Mouse (Mus musculus): ENCODE results near the gene Fam120a. TPM values are rescaled to one million over a fixed set of nuclear protein-coding genes. Genes with fewer than 3 reads are reported as not detected.
A peak's percentile ranks its signal among the peaks of the same experiment; 100 is the strongest.

The Fam120a gene
- polyA plus RNA-seq, 1 experiment = 76.9 TPM

DNA sequence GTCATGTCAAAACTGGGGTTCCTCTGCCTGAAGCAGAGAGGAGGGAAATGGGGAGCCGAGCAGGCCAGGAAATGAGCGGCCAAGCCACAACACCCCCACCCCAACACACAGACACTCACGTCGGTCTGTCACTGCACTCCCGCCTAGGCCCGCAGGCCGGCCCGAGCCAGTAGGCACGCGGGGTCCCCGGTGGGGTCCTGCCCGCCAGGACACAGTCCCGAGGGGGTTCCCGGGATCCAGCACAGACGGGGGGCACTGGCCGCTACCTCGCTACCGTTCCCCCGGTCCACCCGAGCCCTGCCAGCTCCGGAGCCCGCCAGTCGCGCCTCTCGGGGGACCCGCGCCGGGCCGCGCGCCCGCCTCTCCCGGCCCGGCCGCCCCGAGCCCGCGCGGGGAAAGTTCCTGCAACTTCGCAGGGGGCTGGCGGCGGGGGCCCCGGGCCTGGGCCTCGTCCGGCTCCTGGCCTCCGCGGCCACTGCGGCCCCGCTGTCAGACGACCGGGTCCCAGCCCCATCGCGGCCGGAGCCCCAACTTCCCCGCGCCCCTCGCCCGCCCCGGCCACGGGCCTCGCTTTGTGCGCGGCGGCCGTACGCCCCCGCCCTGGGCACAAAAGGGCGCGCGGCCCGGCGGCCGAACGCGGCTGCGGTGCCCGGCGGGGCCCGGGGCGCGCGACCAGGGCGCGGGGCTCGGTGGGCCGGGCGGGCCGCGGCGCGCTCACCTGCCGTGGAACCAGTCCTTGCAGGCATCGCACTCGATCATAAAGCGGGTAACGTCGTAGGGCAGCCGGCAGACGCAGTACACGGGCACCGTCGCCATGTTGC, 97.7 kb downstream of the Fam120a start:
- Histone ChIP-seq H3K4me2 (ENCODE audit: low read depth) (peak overlapping the region; percentile 85), H3K27me3 (ENCODE audit: control insufficient read depth, insufficient read depth, insufficient read length) (no peaks in the 10 kb centered on the region), H3K4me3 (peak overlapping the region; percentile 42), H3ac (ENCODE audit: control insufficient read depth, insufficient read length) (peak overlapping the region; percentile 98), H3K36me3 (ENCODE audit: control insufficient read depth, insufficient read depth) (no peaks in the 10 kb centered on the region), H3K79me2 (ENCODE audit: control insufficient read depth, insufficient read depth) (peaks cover 60% of the 10 kb centered on the region)
- TF ChIP-seq POLR2A (IDR thresholded peaks at IDR 0.05; ENCODE audit: insufficient read length, low read depth) (peak; percentile 66), TCF12 (IDR thresholded peaks at IDR 0.05; ENCODE audit: insufficient read depth, poor library complexity, severe bottlenecking) (no peak)

DNA sequence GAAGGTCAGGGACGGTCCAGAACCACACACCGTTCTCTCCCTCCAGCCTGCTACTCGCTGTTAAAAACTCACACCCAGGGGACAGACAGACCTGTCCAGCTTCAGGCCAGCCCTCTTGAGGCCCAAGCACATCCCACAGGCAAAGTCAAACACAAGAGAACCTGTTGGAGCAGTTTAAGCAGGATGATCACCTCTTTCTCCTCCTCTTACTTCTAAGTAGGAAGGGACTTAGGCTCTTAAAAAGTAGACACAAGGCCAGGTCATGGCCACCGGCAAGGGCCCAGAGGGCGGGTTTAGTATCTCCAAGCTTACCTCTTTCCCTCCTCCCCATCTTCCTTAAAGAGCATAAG, 98.2 kb downstream of the Fam120a start:
- H3K4me2 ChIP-seq (ENCODE audit: low read depth) = peak overlapping the region; percentile 85
- TF ChIP-seq REST (IDR thresholded peaks at IDR 0.05; ENCODE audit: insufficient read depth, insufficient read length) = no peak
- H3ac ChIP-seq (ENCODE audit: control insufficient read depth, insufficient read length) = peak overlapping the region; percentile 98
- H3K36me3 ChIP-seq (ENCODE audit: control insufficient read depth, insufficient read depth) = no peaks in the 10 kb centered on the region
- H3K27me3 ChIP-seq (ENCODE audit: control insufficient read depth, insufficient read depth, insufficient read length) = no peaks in the 10 kb centered on the region
- peaks cover 66% of the 10 kb centered on the region for H3K79me2 ChIP-seq (ENCODE audit: control insufficient read depth, insufficient read depth)
- H3K4me3 ChIP-seq = peak overlapping the region; percentile 42

DNA sequence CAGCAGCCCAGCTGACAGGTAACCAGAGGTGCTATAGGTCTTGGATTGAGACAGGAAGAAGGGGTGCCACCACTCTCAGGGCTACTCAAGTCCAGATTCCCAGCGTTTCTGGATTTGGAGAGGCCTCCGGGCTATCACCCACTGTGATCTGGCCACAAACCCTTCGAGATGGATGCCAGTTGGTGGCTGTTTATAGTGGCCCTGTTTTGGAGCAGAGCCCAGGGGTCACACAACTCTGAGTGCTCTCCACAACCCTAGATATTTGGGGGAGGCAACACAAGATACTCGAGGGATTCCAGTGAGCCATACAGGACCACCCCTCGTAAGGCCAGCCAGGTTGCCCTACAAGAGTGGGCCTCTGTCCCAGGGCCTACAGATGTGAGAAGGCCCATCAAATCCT, 98.7 kb downstream of the Fam120a start:
- no peak overlapping the region for H3ac ChIP-seq (ENCODE audit: control insufficient read depth, insufficient read length)
- peaks cover 71% of the 10 kb centered on the region for H3K79me2 ChIP-seq (ENCODE audit: control insufficient read depth, insufficient read depth)
- H3K4me2 ChIP-seq (ENCODE audit: low read depth) = peak overlapping the region; percentile 85
- no peaks in the 10 kb centered on the region for H3K36me3 ChIP-seq (ENCODE audit: control insufficient read depth, insufficient read depth)
- peak overlapping the region; percentile 42 for H3K4me3 ChIP-seq
- TF ChIP-seq SRF (IDR thresholded peaks at IDR 0.05; ENCODE audit: control insufficient read depth, insufficient read length, low read depth) = no peak
- no peak for TF ChIP-seq CEBPB (IDR thresholded peaks at IDR 0.05; ENCODE audit: insufficient read depth, poor library complexity, severe bottlenecking)
- TF ChIP-seq REST (IDR thresholded peaks at IDR 0.05; ENCODE audit: insufficient read depth, insufficient read length) = no peak
- TF ChIP-seq POLR2AphosphoS2 (IDR thresholded peaks at IDR 0.05; ENCODE audit: insufficient read length, low read depth) = no peak
- no peak for TF ChIP-seq MYOG (IDR thresholded peaks at IDR 0.05; ENCODE audit: control insufficient read depth in 1 of 3, insufficient read depth in 1 of 3, insufficient read length in 2 of 3, low read depth in 2 of 3)
- TF ChIP-seq E2F4 (IDR thresholded peaks at IDR 0.05; ENCODE audit: insufficient read depth) = no peak
- TF ChIP-seq TCF12 (IDR thresholded peaks at IDR 0.05; ENCODE audit: insufficient read depth, poor library complexity, severe bottlenecking) = no peak
- TF ChIP-seq TCF3 (IDR thresholded peaks at IDR 0.05; ENCODE audit: insufficient read length, low read depth) = no peak
- no peak for TF ChIP-seq MYOD1 (IDR thresholded peaks at IDR 0.05; ENCODE audit: control insufficient read depth in 1 of 3, insufficient read length in 2 of 3, low read depth in 2 of 3)
- TF ChIP-seq MAX (IDR thresholded peaks at IDR 0.05; ENCODE audit: low read depth) = no peak
- TF ChIP-seq USF1 (IDR thresholded peaks at IDR 0.05; ENCODE audit: low read depth) = no peak
- no peak for TF ChIP-seq POLR2A (IDR thresholded peaks at IDR 0.05; ENCODE audit: insufficient read length, low read depth)
- H3K27me3 ChIP-seq (ENCODE audit: control insufficient read depth, insufficient read depth, insufficient read length) = no peaks in the 10 kb centered on the region

DNA sequence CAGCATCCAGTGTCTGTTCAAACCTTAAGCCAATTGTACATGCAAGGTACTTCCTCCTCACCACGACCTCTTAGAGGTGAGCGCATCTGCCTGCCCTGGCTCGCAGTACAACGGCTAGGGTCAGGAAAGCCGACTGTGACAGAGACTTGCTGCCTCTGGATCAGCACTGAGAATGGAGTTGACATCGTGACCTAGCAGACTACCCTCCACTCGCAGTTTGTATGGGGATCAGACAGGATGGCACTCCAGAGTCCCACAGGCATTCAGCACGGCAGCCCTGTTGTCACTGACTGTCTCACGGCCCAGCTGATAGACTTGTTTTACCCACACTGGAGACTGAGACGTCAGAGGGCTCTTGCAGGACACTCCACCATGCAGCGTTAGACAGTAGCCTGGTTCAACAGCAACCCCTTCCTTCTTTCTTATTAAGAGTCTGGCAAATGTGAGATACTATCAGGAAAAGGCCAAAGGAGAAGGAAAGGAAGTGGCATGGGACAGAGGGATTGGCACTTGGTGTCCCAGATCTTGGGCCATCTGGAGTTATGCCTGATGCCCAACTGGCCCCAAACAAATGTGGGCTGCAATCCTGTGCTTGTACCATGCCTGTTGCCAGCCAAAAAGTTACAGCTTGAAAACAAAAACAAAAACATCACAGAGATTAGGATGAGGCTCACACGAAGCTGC, 103.0 kb downstream of the Fam120a start:
- Histone ChIP-seq H3K79me2 (ENCODE audit: control insufficient read depth, insufficient read depth) (peaks cover 97% of the 10 kb centered on the region), H3K36me3 (ENCODE audit: control insufficient read depth, insufficient read depth) (no peaks in the 10 kb centered on the region), H3K4me2 (ENCODE audit: low read depth) (no peak overlapping the region), H3K4me3 (no peak overlapping the region), H3ac (ENCODE audit: control insufficient read depth, insufficient read length) (no peak overlapping the region), H3K27me3 (ENCODE audit: control insufficient read depth, insufficient read depth, insufficient read length) (no peaks in the 10 kb centered on the region)
- no peak for TF ChIP-seq MYOD1 (IDR thresholded peaks at IDR 0.05; ENCODE audit: control insufficient read depth in 1 of 3, insufficient read length in 2 of 3, low read depth in 2 of 3)
- no peak for TF ChIP-seq E2F4 (IDR thresholded peaks at IDR 0.05; ENCODE audit: insufficient read depth)
- no peak for TF ChIP-seq REST (IDR thresholded peaks at IDR 0.05; ENCODE audit: insufficient read depth, insufficient read length)
- TF ChIP-seq TCF12 (IDR thresholded peaks at IDR 0.05; ENCODE audit: insufficient read depth, poor library complexity, severe bottlenecking) = no peak
- TF ChIP-seq TCF3 (IDR thresholded peaks at IDR 0.05; ENCODE audit: insufficient read length, low read depth) = no peak
- TF ChIP-seq POLR2A (IDR thresholded peaks at IDR 0.05; ENCODE audit: insufficient read length, low read depth) = no peak
- TF ChIP-seq CEBPB (IDR thresholded peaks at IDR 0.05; ENCODE audit: insufficient read depth, poor library complexity, severe bottlenecking) = no peak
- TF ChIP-seq USF1 (IDR thresholded peaks at IDR 0.05; ENCODE audit: low read depth) = no peak
- no peak for TF ChIP-seq MAX (IDR thresholded peaks at IDR 0.05; ENCODE audit: low read depth)
- TF ChIP-seq POLR2AphosphoS2 (IDR thresholded peaks at IDR 0.05; ENCODE audit: insufficient read length, low read depth) = no peak
- TF ChIP-seq SRF (IDR thresholded peaks at IDR 0.05; ENCODE audit: control insufficient read depth, insufficient read length, low read depth) = no peak
- no peak for TF ChIP-seq MYOG (IDR thresholded peaks at IDR 0.05; ENCODE audit: control insufficient read depth in 1 of 3, insufficient read depth in 1 of 3, insufficient read length in 2 of 3, low read depth in 2 of 3)

DNA sequence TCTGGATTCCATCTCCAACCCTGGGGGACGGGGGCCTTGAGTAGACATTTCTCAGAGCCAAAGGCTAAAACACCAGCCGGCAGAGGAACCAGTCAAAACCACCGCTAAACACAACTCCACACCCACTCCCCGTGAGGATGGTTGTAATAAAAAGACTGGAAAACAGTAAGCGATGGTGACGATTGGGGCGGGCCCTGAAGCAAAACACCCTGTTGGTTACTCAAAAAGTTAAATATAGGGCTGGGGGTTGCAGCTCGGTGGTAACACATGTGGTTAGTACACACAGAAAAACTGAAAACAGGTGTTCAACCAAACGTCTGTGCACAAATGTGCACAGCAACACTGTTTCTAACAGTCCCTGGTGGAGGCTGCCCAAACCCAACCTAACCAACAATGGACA, 104.3 kb downstream of the Fam120a start:
- Histone ChIP-seq H3K4me3 (no peak overlapping the region), H3K36me3 (ENCODE audit: control insufficient read depth, insufficient read depth) (no peaks in the 10 kb centered on the region), H3K79me2 (ENCODE audit: control insufficient read depth, insufficient read depth) (peaks cover 94% of the 10 kb centered on the region), H3K4me2 (ENCODE audit: low read depth) (no peak overlapping the region), H3ac (ENCODE audit: control insufficient read depth, insufficient read length) (no peak overlapping the region), H3K27me3 (ENCODE audit: control insufficient read depth, insufficient read depth, insufficient read length) (no peaks in the 10 kb centered on the region)
- no peak for TF ChIP-seq TCF3 (IDR thresholded peaks at IDR 0.05; ENCODE audit: insufficient read length, low read depth)
- peak in 1 of 3 experiments; percentile 9 for TF ChIP-seq MYOD1 (IDR thresholded peaks at IDR 0.05; ENCODE audit: control insufficient read depth in 1 of 3, insufficient read length in 2 of 3, low read depth in 2 of 3)
- peak in 1 of 3 experiments; percentile 35 for TF ChIP-seq MYOG (IDR thresholded peaks at IDR 0.05; ENCODE audit: control insufficient read depth in 1 of 3, insufficient read depth in 1 of 3, insufficient read length in 2 of 3, low read depth in 2 of 3)

Data from myocyte (in vitro differentiated cells).